Mouse (Mus musculus): ENCODE data around the gene Ndufa9.

GRCm38 (mm10) chr6:126815206-126815750, 33.7 kb downstream of the Ndufa9 start:
- no peak for TF ChIP-seq CTCF (IDR thresholded peaks at IDR 0.05; ENCODE audit: insufficient read depth, low read depth, low read length)
- no peak for TF ChIP-seq POLR2A (IDR thresholded peaks at IDR 0.05; ENCODE audit: insufficient read depth, low read depth, low read length)
